Mouse (Mus musculus): ENCODE measurements around the gene Slbp. TPM values are rescaled to one million over a fixed set of nuclear protein-coding genes. Genes with fewer than 3 reads are reported as not detected.

The Slbp gene
- polyA plus RNA-seq, 1 experiment from 2014 or later = 238 TPM

DNA sequence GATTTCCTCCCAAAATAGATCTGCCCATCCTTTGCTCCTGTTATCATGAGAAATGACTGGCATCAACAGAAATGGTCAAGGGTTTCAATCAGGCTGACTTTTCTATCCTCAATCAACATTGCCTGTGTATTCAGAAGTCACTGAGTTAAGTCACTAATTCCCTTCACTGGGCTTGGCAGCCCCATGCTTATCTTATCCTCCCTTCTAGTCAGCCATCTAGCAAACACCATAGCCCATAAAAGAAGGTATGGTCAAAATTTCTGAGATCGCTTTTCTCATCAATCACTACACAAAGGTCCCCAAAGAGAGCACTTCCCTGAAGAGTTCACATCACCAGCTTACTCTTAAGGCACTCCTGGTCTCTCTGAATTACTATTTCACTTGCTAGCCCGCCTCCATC is 1.4 kb downstream of the Slbp start:
- H3K36me3 ChIP-seq = peaks cover 71% of the 10 kb centered on the region
- peak overlapping the region; percentile 99 for H3K27ac ChIP-seq
- H3K9ac ChIP-seq = peak overlapping the region; percentile 79
- no peaks in the 10 kb centered on the region for H3K27me3 ChIP-seq
- peak overlapping the region; percentile 83 for H3K4me3 ChIP-seq (replicated peaks)
- no peaks in the 10 kb centered on the region for H3K9me3 ChIP-seq (replicated peaks)
- ATAC-seq (replicated peaks; ENCODE audit: low FRiP score) = no peak
- H3K4me2 ChIP-seq = peak overlapping the region; percentile 68
- WGBS = 16% methylated on average over 2 of the region's 2 CpGs
- H3K4me1 ChIP-seq = peaks cover 41% of the 10 kb centered on the region

DNA sequence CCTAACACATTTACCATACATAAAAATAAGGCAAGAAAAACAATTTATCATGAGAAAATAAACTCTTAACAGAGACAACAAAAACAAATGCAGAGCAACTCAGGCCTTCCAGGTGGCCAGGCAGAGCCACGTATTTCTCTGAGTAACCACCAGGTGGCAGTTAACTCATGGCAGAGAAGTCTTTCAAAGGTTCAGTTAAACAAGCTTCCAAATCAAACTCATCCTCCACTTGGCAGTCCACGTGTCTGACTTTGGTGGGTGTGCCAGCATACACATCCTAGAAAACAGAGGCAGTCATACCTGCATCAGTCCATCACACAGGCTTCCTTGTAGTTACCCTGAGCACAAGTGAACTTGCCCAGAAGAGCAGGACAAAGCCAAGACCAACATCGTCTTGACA is 11.7 kb downstream of the Slbp start:
- Histone ChIP-seq H3K4me1 (no peaks in the 10 kb centered on the region), H3K4me2 (no peak overlapping the region), H3K4me3 (replicated peaks) (no peak overlapping the region), H3K27me3 (no peaks in the 10 kb centered on the region), H3K9ac (no peak overlapping the region), H3K9me3 (replicated peaks) (no peaks in the 10 kb centered on the region), H3K36me3 (peaks cover 88% of the 10 kb centered on the region), H3K27ac (no peak overlapping the region)
- ATAC-seq (replicated peaks; ENCODE audit: low FRiP score) = no peak
- 41% methylated on average over 3 of the region's 3 CpGs for WGBS

DNA sequence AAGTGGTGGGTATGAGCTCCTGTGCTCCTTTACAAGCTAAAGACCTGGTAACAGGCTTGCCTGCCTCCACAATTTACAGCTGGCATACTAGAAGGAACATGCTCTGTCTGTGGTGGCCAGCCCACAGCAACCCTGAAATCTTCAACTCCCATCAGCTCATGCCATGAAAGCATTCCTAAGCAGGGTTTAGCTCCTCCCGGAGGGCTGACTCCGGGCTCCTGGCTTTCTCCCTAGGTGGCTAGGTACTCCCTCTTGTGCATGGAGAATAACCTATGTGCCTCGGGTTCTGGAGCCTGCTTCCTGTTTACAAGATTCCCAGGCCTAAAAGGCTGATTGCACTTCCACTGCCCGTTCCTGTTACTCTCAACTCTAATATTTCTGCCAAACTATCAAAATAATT is 13.5 kb downstream of the Slbp start:
- Histone ChIP-seq H3K27ac (no peak overlapping the region), H3K36me3 (peaks cover 81% of the 10 kb centered on the region), H3K9ac (no peak overlapping the region), H3K4me3 (replicated peaks) (no peak overlapping the region), H3K4me2 (no peak overlapping the region), H3K4me1 (no peaks in the 10 kb centered on the region), H3K27me3 (no peaks in the 10 kb centered on the region), H3K9me3 (replicated peaks) (no peaks in the 10 kb centered on the region)
- ATAC-seq (replicated peaks; ENCODE audit: low FRiP score) = no peak
- 62% methylated on average over 4 of the region's 4 CpGs for WGBS

DNA sequence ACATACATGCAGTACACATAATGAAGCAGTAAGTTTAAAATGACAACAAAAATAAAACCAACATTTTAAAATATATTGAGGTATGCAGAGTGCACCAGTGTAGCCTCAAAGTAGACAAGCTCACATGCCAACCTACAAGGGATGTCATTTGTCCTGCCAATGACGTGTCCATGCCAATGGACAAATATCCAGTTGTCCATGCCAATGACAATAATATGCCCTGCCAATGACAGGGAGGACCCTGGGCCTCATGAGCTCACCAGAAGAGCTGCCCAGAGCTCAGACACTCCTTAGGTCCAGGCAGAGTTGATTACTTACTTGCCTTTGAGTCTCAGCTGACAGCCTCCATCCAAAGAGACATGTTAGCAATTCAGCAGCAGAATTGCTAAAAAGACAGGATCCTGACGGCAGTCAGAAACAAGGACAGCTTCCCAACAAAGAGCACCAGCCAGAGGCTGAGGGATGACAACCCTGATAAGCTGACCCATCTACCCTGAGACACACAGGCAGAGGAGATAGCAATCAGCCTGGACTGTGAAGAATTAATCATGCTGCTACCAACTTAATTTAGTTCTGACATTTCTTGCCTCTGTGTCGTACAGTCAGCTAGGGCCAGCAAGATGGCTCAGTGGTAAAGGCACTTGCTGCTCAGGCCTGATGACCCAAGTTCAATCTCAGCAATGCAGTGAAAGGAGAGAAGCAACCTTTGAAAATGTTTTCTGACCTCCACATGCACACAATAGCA is 14.6 kb downstream of the Slbp start:
- no peaks in the 10 kb centered on the region for H3K4me1 ChIP-seq
- H3K27me3 ChIP-seq = no peaks in the 10 kb centered on the region
- 78% methylated on average over 3 of the region's 3 CpGs for WGBS
- H3K9ac ChIP-seq = no peak overlapping the region
- no peaks in the 10 kb centered on the region for H3K9me3 ChIP-seq (replicated peaks)
- H3K36me3 ChIP-seq = peaks cover 70% of the 10 kb centered on the region
- ATAC-seq (replicated peaks; ENCODE audit: low FRiP score) = no peak
- no peak overlapping the region for H3K27ac ChIP-seq
- H3K4me3 ChIP-seq (replicated peaks) = no peak overlapping the region
- H3K4me2 ChIP-seq = no peak overlapping the region

DNA sequence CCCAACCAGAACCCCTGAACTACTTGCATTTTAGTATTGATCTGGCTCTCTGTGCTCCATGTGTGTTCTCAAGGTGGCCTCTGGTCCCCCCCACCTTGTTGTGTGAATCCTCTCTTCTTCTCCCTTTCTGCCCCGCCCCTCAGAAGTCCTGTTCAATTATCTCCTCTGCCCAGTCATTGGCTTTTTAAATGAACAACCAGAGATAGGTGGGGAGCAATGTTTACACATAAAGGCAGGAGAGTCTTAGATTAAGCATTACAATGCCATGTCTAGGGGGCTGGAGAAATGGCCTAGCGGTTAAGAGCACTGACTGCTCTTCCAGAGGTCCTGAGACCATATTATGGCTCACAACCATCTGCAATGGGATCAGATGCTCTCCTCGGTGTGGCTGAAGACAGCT is 17.0 kb downstream of the Slbp start:
- WGBS = 87% methylated on average over 3 of the region's 3 CpGs
- Histone ChIP-seq H3K4me2 (no peak overlapping the region), H3K27ac (no peak overlapping the region), H3K9me3 (replicated peaks) (no peaks in the 10 kb centered on the region), H3K9ac (no peak overlapping the region), H3K27me3 (no peaks in the 10 kb centered on the region), H3K4me3 (replicated peaks) (no peak overlapping the region), H3K36me3 (peaks cover 46% of the 10 kb centered on the region), H3K4me1 (peaks cover 4% of the 10 kb centered on the region)
- ATAC-seq (replicated peaks; ENCODE audit: low FRiP score) = no peak

DNA sequence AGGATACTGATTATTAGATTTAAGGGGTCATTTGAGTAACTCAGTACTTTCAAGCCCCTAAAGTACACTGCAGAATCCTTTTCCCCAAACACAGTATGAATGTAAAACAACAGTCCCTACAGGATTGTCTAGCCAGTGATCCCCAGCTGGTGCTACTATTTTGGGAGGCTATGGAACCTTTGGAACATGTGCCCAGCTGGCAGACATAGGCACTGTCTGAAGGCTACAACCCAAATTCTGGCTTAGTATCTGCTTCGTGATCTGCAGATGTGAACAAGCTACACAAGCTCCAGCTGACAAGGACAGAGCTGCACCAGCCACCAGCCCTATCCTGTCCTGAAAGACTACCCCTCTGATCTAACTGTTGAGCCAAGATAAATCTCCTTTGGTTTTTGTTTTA is 19.8 kb downstream of the Slbp start:
- peaks cover 17% of the 10 kb centered on the region for H3K4me1 ChIP-seq
- WGBS = 88% methylated on average over 1 of the region's 1 CpGs
- no peak overlapping the region for H3K4me2 ChIP-seq

DNA sequence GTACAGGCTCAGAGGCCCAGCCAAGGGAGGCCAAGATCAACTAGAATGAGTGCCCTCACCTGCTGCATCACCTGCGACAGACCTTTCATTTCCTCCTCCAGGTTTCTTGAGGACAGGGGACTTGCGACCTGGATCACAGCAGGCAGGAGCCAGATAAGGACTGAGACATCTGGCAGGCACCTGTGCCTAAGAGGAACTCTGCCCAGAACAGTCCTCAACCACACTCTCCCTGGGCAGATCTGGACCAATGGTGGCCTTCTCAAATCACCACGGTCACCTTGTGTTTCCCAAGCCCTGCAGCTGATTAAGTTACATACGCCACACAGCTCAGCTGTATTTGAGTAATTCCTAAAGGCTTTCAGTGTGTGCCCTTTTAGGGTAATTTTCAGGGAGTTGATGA is 21.8 kb downstream of the Slbp start:
- Histone ChIP-seq H3K27me3 (no peaks in the 10 kb centered on the region), H3K4me1 (peaks cover 17% of the 10 kb centered on the region), H3K4me2 (peak overlapping the region; percentile 82), H3K36me3 (peaks cover 10% of the 10 kb centered on the region; the same call in 1 of the 2 replicates), H3K9ac (peak overlapping the region; percentile 58; the same call in 1 of the 2 replicates), H3K27ac (peak overlapping the region; percentile 77), H3K9me3 (replicated peaks) (no peaks in the 10 kb centered on the region), H3K4me3 (replicated peaks) (peak overlapping the region; percentile 84)
- no peak for ATAC-seq (replicated peaks; ENCODE audit: low FRiP score)
- 62% methylated on average over 4 of the region's 4 CpGs for WGBS

More for the DNA sequence above, 19.8 kb downstream of the Slbp start:
- Histone ChIP-seq H3K27ac (no peak overlapping the region), H3K36me3 (peaks cover 21% of the 10 kb centered on the region), H3K4me3 (replicated peaks) (no peak overlapping the region), H3K9me3 (replicated peaks) (no peaks in the 10 kb centered on the region), H3K9ac (no peak overlapping the region), H3K27me3 (no peaks in the 10 kb centered on the region)
- no peak for ATAC-seq (replicated peaks; ENCODE audit: low FRiP score)

DNA sequence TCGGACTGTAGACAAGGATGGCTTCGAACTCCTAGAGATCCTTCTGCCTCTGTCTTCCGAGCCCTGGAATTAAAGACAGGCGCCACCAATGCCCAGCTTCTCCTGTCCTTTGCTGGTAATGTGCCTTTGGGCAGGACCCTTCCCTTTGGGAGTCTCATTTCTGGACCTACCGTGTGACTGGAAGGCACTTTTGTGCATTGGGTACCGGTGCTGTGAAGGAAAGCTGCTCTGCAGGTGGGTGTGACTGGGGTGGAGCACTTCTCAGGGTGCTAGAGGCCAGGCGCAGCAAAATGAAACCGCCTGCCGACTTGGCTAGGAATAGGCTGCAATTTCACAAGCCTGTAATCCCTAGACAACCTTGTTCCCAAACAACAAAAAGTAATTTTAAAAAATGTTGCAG is 22.3 kb downstream of the Slbp start:
- H3K4me1 ChIP-seq = peaks cover 17% of the 10 kb centered on the region
- peak overlapping the region; percentile 82 for H3K4me2 ChIP-seq
- ATAC-seq (replicated peaks; ENCODE audit: low FRiP score) = peak; percentile 35
- H3K36me3 ChIP-seq = peaks cover 6% of the 10 kb centered on the region; the same call in 1 of the 2 replicates
- H3K27me3 ChIP-seq = no peaks in the 10 kb centered on the region
- peak overlapping the region; percentile 84 for H3K4me3 ChIP-seq (replicated peaks)
- WGBS = 3% methylated on average over 9 of the region's 9 CpGs
- H3K9me3 ChIP-seq (replicated peaks) = no peaks in the 10 kb centered on the region
- H3K9ac ChIP-seq = peak overlapping the region; percentile 58
- peak overlapping the region; percentile 77 for H3K27ac ChIP-seq

DNA sequence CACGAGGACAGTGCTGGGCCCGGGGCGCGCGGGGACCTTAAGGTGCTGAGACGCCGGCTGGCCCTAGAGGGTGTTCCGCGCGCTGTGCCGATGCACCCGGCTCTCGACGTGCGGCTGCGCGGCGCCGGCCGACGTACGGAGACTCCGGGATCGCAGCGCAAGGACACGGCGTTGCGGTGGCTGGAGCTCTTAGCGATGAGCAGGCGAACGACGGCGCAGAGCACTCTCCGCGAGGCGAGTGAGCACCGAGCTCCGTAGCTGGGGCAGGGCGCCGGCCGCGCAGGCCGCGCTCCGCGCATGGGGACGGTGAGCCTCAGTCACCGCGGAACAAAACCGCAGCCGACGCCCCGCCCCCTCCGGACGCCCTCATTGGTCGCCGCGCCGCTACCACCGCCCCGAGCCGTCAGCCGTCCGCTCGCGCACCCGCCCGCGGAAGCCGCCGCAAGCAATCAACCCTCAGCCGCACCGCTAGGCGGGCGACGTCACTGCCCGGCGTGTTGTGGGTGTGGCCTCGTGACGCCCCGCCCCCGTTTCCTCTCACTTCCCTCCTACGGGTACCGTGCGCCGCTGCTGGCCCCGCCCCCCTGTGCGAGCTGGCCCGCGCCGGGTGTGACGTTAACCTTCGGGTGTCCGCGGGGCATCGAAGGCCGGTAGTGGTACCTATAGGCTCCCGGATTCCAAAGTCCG is 22.9 kb downstream of the Slbp start, which contains the start of the genes Fam53a and Gm9903:
Fam53a (minus strand) TSS at position 335 of the 687 bp plus-strand sequence.
Gm9903 (plus strand) TSS at position 625 of the 687 bp plus-strand sequence.
- Histone ChIP-seq H3K9me3 (replicated peaks) (no peaks in the 10 kb centered on the region), H3K27me3 (no peaks in the 10 kb centered on the region), H3K27ac (peak within 1 kb of the TSS; percentile 94), H3K4me1 (peaks cover 17% of the 10 kb centered on the region), H3K4me2 (peak within 1 kb of the TSS; percentile 82), H3K9ac (peak within 1 kb of the TSS; percentile 83), H3K36me3 (peaks cover under 1% of the 10 kb centered on the region; the same call in 1 of the 2 replicates), H3K4me3 (replicated peaks) (peak within 1 kb of the TSS; percentile 84)
- WGBS = under 1% methylated on average over 99 of the region's 99 CpGs
- peak; percentile 96 for ATAC-seq (replicated peaks; ENCODE audit: low FRiP score)

DNA sequence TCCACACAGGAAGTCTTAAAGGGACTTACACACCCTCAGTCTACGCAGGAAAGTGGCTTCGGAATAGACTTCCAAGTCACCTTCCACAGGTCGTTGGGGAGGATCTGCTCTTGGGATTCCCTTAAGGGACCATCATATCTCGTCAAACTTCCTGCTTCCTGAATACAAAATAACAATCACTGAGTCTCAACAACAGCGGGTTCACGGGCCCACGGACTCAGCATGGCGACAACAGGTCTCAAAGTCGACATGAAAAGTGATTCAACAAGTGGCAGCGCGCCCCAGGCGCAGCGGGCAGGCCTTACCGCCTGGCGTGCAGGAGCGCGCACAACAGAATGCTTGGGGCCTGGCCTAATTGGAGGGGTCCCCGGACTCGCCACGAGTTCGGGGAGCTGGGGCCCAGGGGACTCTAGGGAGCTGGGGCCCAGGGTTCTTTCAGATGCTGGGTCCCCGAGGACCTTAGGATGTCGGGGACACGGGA is 23.5 kb downstream of the Slbp start:
- ATAC-seq (replicated peaks; ENCODE audit: low FRiP score) = no peak
- no peaks in the 10 kb centered on the region for H3K27me3 ChIP-seq
- peaks cover 17% of the 10 kb centered on the region for H3K4me1 ChIP-seq
- no peaks in the 10 kb centered on the region for H3K9me3 ChIP-seq (replicated peaks)
- peak overlapping the region; percentile 94 for H3K27ac ChIP-seq
- H3K36me3 ChIP-seq = no peaks in the 10 kb centered on the region
- H3K4me3 ChIP-seq (replicated peaks) = peak overlapping the region; percentile 84
- peak overlapping the region; percentile 83 for H3K9ac ChIP-seq
- H3K4me2 ChIP-seq = peak overlapping the region; percentile 82
- WGBS = under 1% methylated on average over 24 of the region's 24 CpGs

DNA sequence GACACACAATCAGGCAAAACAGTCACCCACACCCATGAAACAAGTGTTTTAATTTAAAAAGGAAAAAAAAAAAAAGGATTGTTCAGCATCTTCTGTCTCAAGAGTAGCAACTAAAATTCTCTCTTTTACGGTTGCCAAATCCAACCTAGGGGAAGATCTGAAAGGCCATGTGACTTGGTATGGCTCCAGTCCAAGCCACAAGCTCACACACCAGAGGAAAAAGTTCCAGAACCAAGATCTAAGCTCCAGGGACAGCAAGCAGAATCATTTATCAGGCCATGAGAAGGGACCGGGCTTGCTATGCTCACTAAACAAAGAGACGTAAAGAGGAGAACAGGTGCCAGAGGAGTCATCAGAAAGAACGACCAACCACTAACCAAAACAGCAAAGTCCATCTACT is 24.4 kb downstream of the Slbp start:
- Histone ChIP-seq H3K4me3 (replicated peaks) (peak overlapping the region; percentile 84), H3K36me3 (no peaks in the 10 kb centered on the region), H3K4me1 (peaks cover 17% of the 10 kb centered on the region), H3K9ac (peak overlapping the region; percentile 83), H3K27ac (no peak overlapping the region), H3K4me2 (peak overlapping the region; percentile 82), H3K9me3 (replicated peaks) (no peaks in the 10 kb centered on the region), H3K27me3 (no peaks in the 10 kb centered on the region)
- ATAC-seq (replicated peaks; ENCODE audit: low FRiP score) = no peak
- 24% methylated on average over 4 of the region's 4 CpGs for WGBS

DNA sequence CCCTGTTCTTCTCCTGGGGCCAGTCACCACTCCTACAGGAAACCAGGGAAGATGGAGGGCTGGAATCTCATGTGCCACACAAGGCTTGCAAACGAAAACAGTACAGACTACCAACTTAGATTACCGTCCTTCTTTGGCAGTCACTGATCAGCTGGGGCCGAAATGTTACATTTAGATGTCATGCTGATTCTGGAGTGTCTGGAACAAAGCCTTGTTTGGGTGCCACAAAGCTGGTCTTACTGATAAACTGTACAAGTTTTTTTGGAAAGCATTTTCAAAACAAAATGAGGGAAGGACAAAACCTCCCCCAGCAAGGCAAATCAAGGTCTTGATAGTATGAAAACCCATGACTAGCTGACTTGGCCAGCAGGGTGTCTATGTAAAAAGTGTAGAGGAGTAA is 28.6 kb downstream of the Slbp start:
- Histone ChIP-seq H3K4me2 (no peak overlapping the region), H3K27ac (no peak overlapping the region), H3K4me1 (peaks cover 8% of the 10 kb centered on the region), H3K9me3 (replicated peaks) (no peaks in the 10 kb centered on the region), H3K4me3 (replicated peaks) (no peak overlapping the region), H3K9ac (no peak overlapping the region), H3K36me3 (0 out of 2 replicates have a peak, but pooled peaks cover 4% of the 10 kb centered on the region), H3K27me3 (no peaks in the 10 kb centered on the region)
- 78% methylated on average over 3 of the region's 3 CpGs for WGBS
- no peak for ATAC-seq (replicated peaks; ENCODE audit: low FRiP score)
